Comparison of ENCODE assay signal across 12 mouse cellular contexts in genomic region chr15:79471095-79471494, GRCm38 (mm10). TPM values are rescaled to one million over a fixed set of nuclear protein-coding genes. Genes with fewer than 3 reads are reported as not detected.
A peak's percentile ranks its signal among the peaks of the same experiment; 100 is the strongest.
DNase-seq lines count a peak whose midpoint lies in the region; ATAC-seq lines count a peak whose summit lies in the region.
"Had no signal": no experiment of that assay in that cellular context is flagged by ENCODE, and none has a peak within 500 bp of the region (broad histone marks: within the 10 kb centered on the region; RNA-seq: fewer than 3 reads in every experiment).

No protein-coding gene starts in this region.

- WGBS in forebrain, embryonic 10.5 days = 58% methylated on average over 10 of the region's 10 CpGs
- 49% methylated on average over 10 of the region's 10 CpGs for WGBS in hindbrain, embryonic 15.5 days
- 52% methylated on average over 10 of the region's 10 CpGs for WGBS in midbrain, embryonic 15.5 days

- no peak for ATAC-seq in hindbrain, embryonic 15.5 days (ENCODE audit: low FRiP score, low read depth)
- ATAC-seq in midbrain, embryonic 15.5 days (replicated peaks) = no peak

- H3K36me3 ChIP-seq in forebrain, embryonic 10.5 days (replicated peaks) = no peaks in the 10 kb centered on the region
- no peaks in the 10 kb centered on the region for H3K36me3 ChIP-seq in hindbrain, embryonic 15.5 days
- no peaks in the 10 kb centered on the region for H3K36me3 ChIP-seq in midbrain, embryonic 15.5 days (replicated peaks)
- H3K36me3 ChIP-seq: G1E; liver, embryonic 13.5 days had no signal

- DNase-seq in layer of hippocampus, adult 9-11 months = peak; percentile 65
- no peak for DNase-seq in layer of hippocampus, postnatal 14 days (ENCODE audit: low spot score in 2 of 2)
- DNase-seq in forebrain, embryonic 10.5 days (ENCODE audit: extremely low spot score, low spot score) = no peak
- no peak for DNase-seq in urinary bladder, postnatal 10 days (ENCODE audit: low spot score)
- DNase-seq in testis, postnatal 14 days (ENCODE audit: low spot score) = no peak
- no peak for DNase-seq in cerebellum, postnatal 10 days
- DNase-seq: cerebellum, postnatal 25 days; liver, embryonic 13.5 days had no signal

- 0 out of 2 replicates have a peak overlapping the region, but pooled peaks have one; percentile 10 for H3K9ac ChIP-seq in hindbrain, embryonic 15.5 days
- H3K9ac ChIP-seq in midbrain, embryonic 15.5 days = no peak overlapping the region
- H3K9ac ChIP-seq: liver, embryonic 13.5 days had no signal

- peak overlapping the region; percentile 47 for H3K4me2 ChIP-seq in hindbrain, embryonic 15.5 days
- peak overlapping the region; percentile 41 for H3K4me2 ChIP-seq in midbrain, embryonic 15.5 days

- H3K9me3 ChIP-seq in forebrain, embryonic 10.5 days = peaks cover 2% of the 10 kb centered on the region; the same call in 1 of the 2 replicates
- no peaks in the 10 kb centered on the region for H3K9me3 ChIP-seq in hindbrain, embryonic 15.5 days
- H3K9me3 ChIP-seq in midbrain, embryonic 15.5 days = no peaks in the 10 kb centered on the region
- H3K9me3 ChIP-seq: G1E; liver, embryonic 13.5 days had no signal

- peak overlapping the region; percentile 42 for H3K4me3 ChIP-seq in forebrain, embryonic 10.5 days
- H3K4me3 ChIP-seq in hindbrain, embryonic 15.5 days = peak overlapping the region; percentile 30
- peak overlapping the region; percentile 21 for H3K4me3 ChIP-seq in midbrain, embryonic 15.5 days
- H3K4me3 ChIP-seq: liver, embryonic 13.5 days had no signal

- H3K27ac ChIP-seq in forebrain, embryonic 10.5 days = no peak overlapping the region
- H3K27ac ChIP-seq in hindbrain, embryonic 15.5 days (replicated peaks) = no peak overlapping the region
- no peak overlapping the region for H3K27ac ChIP-seq in midbrain, embryonic 15.5 days
- H3K27ac ChIP-seq: liver, embryonic 13.5 days had no signal

- peaks cover 14% of the 10 kb centered on the region for H3K27me3 ChIP-seq in forebrain, embryonic 10.5 days (ENCODE audit: poor library complexity, severe bottlenecking)
- H3K27me3 ChIP-seq in hindbrain, embryonic 15.5 days = 0 out of 2 replicates have a peak, but pooled peaks cover 3% of the 10 kb centered on the region
- no peaks in the 10 kb centered on the region; the same call in 1 of the 2 replicates for H3K27me3 ChIP-seq in midbrain, embryonic 15.5 days (replicated peaks)

- peaks cover 15% of the 10 kb centered on the region for H3K4me1 ChIP-seq in forebrain, embryonic 10.5 days
- H3K4me1 ChIP-seq in hindbrain, embryonic 15.5 days (replicated peaks) = 0 out of 2 replicates have a peak, but pooled peaks cover 2% of the 10 kb centered on the region
- no peaks in the 10 kb centered on the region; the same call in 1 of the 2 replicates for H3K4me1 ChIP-seq in midbrain, embryonic 15.5 days

RNA-seq across cellular contexts. Expression of gene Csnk1e, which starts 15.7 kb away (rescaled TPM):
- total RNA-seq in layer of hippocampus, postnatal 14 days (2021) = 100 to 1,000 TPM; 139 to 147 TPM
- polyA plus RNA-seq in forebrain, embryonic 10.5 days (2016; fragmentation: Nextera tagmentation; extraction: Ambion mirVana) = 117 and 123 TPM in 2 replicates
- 229 and 234 TPM in 2 replicates for polyA plus RNA-seq in hindbrain, embryonic 15.5 days (2015; fragmentation: Nextera tagmentation; extraction: Ambion mirVana)
- 284 and 297 TPM in 2 replicates for polyA plus RNA-seq in midbrain, embryonic 15.5 days (2015; fragmentation: Nextera tagmentation; extraction: Ambion mirVana)
- polyA plus RNA-seq: G1E had no signal

RNA-seq across cellular contexts. Expression of gene Kcnj4, which starts 33.9 kb away (rescaled TPM):
- total RNA-seq in layer of hippocampus, postnatal 14 days (2021) = 10 to 100 TPM; 69.2 to 72.7 TPM
- polyA plus RNA-seq in forebrain, embryonic 10.5 days (2016; fragmentation: Nextera tagmentation; extraction: Ambion mirVana) = not detected in 2 replicates
- not detected in 2 replicates for polyA plus RNA-seq in hindbrain, embryonic 15.5 days (2015; fragmentation: Nextera tagmentation; extraction: Ambion mirVana)
- polyA plus RNA-seq in midbrain, embryonic 15.5 days (2015; fragmentation: Nextera tagmentation; extraction: Ambion mirVana) = 0.10 TPM in 1 of 2 replicates, not detected in the other
- polyA plus RNA-seq: G1E; liver, embryonic 13.5 days; spleen, adult 2 months had no signal

RNA-seq across cellular contexts. Expression of gene Kdelr3, which starts 45.1 kb away (rescaled TPM):
- 1 to 10 TPM; 1.4 to 1.8 TPM for total RNA-seq in layer of hippocampus, postnatal 14 days (2021)
- polyA plus RNA-seq in forebrain, embryonic 10.5 days (2016; fragmentation: Nextera tagmentation; extraction: Ambion mirVana) = 7.4 and 7.5 TPM in 2 replicates
- 12.0 and 13.1 TPM in 2 replicates for polyA plus RNA-seq in hindbrain, embryonic 15.5 days (2015; fragmentation: Nextera tagmentation; extraction: Ambion mirVana)
- polyA plus RNA-seq in midbrain, embryonic 15.5 days (2015; fragmentation: Nextera tagmentation; extraction: Ambion mirVana) = 9.0 and 11.0 TPM in 2 replicates
- polyA plus RNA-seq: G1E had no signal
